Mouse (Mus musculus): ENCODE measurements around the gene Lrrc47. TPM values are rescaled to one million over a fixed set of nuclear protein-coding genes. Genes with fewer than 3 reads are reported as not detected.

Lrrc47 gene
- polyA plus RNA-seq, 1 experiment from 2014 or later: 15.2 TPM

DNA sequence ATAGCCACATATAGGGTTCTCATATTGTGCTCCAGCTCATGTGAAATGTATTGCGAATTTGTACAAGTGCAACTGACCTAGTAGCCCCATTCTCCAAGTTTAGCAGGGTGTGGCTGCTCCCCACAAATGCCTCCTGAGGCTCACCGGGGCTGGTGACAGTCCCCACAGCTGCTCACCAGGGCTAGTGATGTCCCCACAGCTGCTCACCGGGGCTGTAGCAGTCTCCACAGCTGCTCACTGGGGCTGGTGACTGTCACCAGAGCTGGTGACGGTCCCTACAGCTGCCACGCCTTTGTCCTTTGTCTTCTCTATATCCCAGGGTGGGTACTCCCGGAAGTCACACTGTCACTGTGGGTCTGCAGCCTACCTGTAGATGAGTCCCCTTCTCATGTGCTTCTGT lies 5.3 kb upstream of the Lrrc47 start:
- no peak for TF ChIP-seq CTCF (IDR thresholded peaks at IDR 0.05)
- no peak for TF ChIP-seq EP300 (IDR thresholded peaks at IDR 0.05)
- H3K4me3 ChIP-seq (ENCODE audit: low read depth, low read length): no peak overlapping the region
- WGBS: 87% methylated on average over 6 of the region's 6 CpGs
- no peak overlapping the region for H3K27ac ChIP-seq (ENCODE audit: low read length)
- peaks cover 13% of the 10 kb centered on the region; the same call in 1 of the 2 replicates for H3K36me3 ChIP-seq (ENCODE audit: insufficient read depth, low read length)
- no peaks in the 10 kb centered on the region for H3K9me3 ChIP-seq (ENCODE audit: low read length)
- DNase-seq (ENCODE audit: low spot score) (no peak), ATAC-seq (no peak)
- H3K4me1 ChIP-seq (ENCODE audit: insufficient read depth, low read depth, low read length): 0 out of 2 replicates have a peak, but pooled peaks cover 4% of the 10 kb centered on the region
- no peak overlapping the region for H3K9ac ChIP-seq (replicated peaks; ENCODE audit: low read depth)
- H3K4me2 ChIP-seq (replicated peaks; ENCODE audit: low read depth, low read length): no peak overlapping the region
- H3K27me3 ChIP-seq (replicated peaks; ENCODE audit: insufficient read depth, low read length): no peaks in the 10 kb centered on the region

DNA sequence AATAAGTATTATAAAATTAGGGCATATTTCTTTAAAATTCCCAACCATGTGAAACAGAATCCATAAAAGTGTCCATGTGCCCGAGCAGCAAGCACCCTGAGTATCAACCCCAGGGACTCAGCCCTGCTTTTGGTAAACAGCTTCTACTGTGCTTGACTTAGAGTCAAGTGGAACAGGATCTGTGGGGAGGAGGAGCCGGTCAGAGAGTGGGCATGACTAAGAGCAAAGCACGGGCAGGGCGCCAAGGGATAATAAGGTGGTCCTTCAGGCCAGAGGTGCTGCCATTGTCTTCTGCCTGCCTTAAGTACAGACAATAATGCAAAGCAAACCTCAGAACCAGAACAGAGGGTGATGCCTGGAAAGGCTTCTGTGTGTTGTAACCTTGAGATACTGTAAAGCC lies 3.8 kb upstream of the Lrrc47 start:
- no peak for TF ChIP-seq EP300 (IDR thresholded peaks at IDR 0.05)
- no peak for TF ChIP-seq CTCF (IDR thresholded peaks at IDR 0.05)
- DNase-seq (ENCODE audit: low spot score) (peak; percentile 75), ATAC-seq (peak; percentile 68)
- Histone ChIP-seq H3K4me1 (ENCODE audit: insufficient read depth, low read depth, low read length) (peaks cover 7% of the 10 kb centered on the region; the same call in 1 of the 2 replicates), H3K9me3 (ENCODE audit: low read length) (no peaks in the 10 kb centered on the region), H3K9ac (replicated peaks; ENCODE audit: low read depth) (no peak overlapping the region), H3K27ac (ENCODE audit: low read length) (peak overlapping the region; percentile 59), H3K27me3 (replicated peaks; ENCODE audit: insufficient read depth, low read length) (no peaks in the 10 kb centered on the region), H3K36me3 (ENCODE audit: insufficient read depth, low read length) (0 out of 2 replicates have a peak, but pooled peaks cover 4% of the 10 kb centered on the region), H3K4me3 (ENCODE audit: low read depth, low read length) (no peak overlapping the region), H3K4me2 (replicated peaks; ENCODE audit: low read depth, low read length) (no peak overlapping the region)
- WGBS: 38% methylated on average over 4 of the region's 4 CpGs

GRCm38 (mm10) chr4:154010907-154011645 lies 455 bp upstream of the Lrrc47 start:
- peak; percentile 27; the same call in 1 of the 2 replicates for ATAC-seq
- TF ChIP-seq EP300 (IDR thresholded peaks at IDR 0.05) (no peak), CTCF (IDR thresholded peaks at IDR 0.05) (no peak)
- Histone ChIP-seq H3K27ac (ENCODE audit: low read length) (no peak overlapping the region; the same call in 1 of the 2 replicates), H3K4me1 (ENCODE audit: insufficient read depth, low read depth, low read length) (peaks cover 9% of the 10 kb centered on the region; the same call in 1 of the 2 replicates), H3K27me3 (replicated peaks; ENCODE audit: insufficient read depth, low read length) (no peaks in the 10 kb centered on the region), H3K9me3 (ENCODE audit: low read length) (no peaks in the 10 kb centered on the region), H3K36me3 (ENCODE audit: insufficient read depth, low read length) (peaks cover 5% of the 10 kb centered on the region; the same call in 1 of the 2 replicates), H3K4me2 (replicated peaks; ENCODE audit: low read depth, low read length) (peak overlapping the region; percentile 97), H3K4me3 (ENCODE audit: low read depth, low read length) (peak overlapping the region; percentile 97), H3K9ac (replicated peaks; ENCODE audit: low read depth) (peak overlapping the region; percentile 35; the same call in 1 of the 2 replicates)
- no peak for DNase-seq (ENCODE audit: low spot score)
- WGBS: 25% methylated on average over 13 of the region's 13 CpGs

- under 1% methylated on average over 39 of the region's 55 CpGs for WGBS
- Histone ChIP-seq H3K36me3 (ENCODE audit: insufficient read depth, low read length) (peaks cover 7% of the 10 kb centered on the region; the same call in 1 of the 2 replicates), H3K9me3 (ENCODE audit: low read length) (no peaks in the 10 kb centered on the region), H3K27ac (ENCODE audit: low read length) (peak overlapping the region; percentile 58), H3K9ac (replicated peaks; ENCODE audit: low read depth) (peak overlapping the region; percentile 92), H3K27me3 (replicated peaks; ENCODE audit: insufficient read depth, low read length) (no peaks in the 10 kb centered on the region), H3K4me1 (ENCODE audit: insufficient read depth, low read depth, low read length) (peaks cover 9% of the 10 kb centered on the region; the same call in 1 of the 2 replicates), H3K4me3 (ENCODE audit: low read depth, low read length) (peak overlapping the region; percentile 97), H3K4me2 (replicated peaks; ENCODE audit: low read depth, low read length) (peak overlapping the region; percentile 97)
- ATAC-seq: no peak
- no peak for DNase-seq (ENCODE audit: low spot score)
- TF ChIP-seq EP300 (IDR thresholded peaks at IDR 0.05): no peak
- TF ChIP-seq CTCF (IDR thresholded peaks at IDR 0.05): no peak
Observed at GRCm38 (mm10) chr4:154012132-154012882, 776 bp downstream of the Lrrc47 start.

DNA sequence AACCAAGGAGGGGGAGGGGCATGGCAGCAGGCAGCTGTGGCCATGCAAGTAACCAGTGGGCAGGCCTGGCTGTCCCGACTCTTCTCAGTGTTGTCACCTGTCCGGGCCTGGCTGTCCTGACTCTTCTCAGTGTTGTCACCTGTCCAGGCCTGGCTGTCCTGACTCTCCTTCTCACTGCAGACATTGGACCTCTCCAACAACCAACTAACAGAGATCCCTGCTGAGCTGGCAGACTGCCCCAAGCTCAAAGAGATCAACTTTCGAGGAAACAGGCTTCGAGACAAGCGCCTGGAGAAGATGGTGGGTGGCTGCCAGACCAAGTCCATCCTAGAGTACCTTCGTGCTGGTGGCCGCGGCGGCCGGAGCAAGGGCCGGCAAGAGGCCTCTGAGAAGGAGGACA lies 3.9 kb downstream of the Lrrc47 start:
- ATAC-seq: no peak
- TF ChIP-seq EP300 (IDR thresholded peaks at IDR 0.05): no peak
- TF ChIP-seq CTCF (IDR thresholded peaks at IDR 0.05): no peak
- no peak for DNase-seq (ENCODE audit: low spot score)
- H3K9ac ChIP-seq (replicated peaks; ENCODE audit: low read depth): no peak overlapping the region
- peaks cover 9% of the 10 kb centered on the region; the same call in 1 of the 2 replicates for H3K4me1 ChIP-seq (ENCODE audit: insufficient read depth, low read depth, low read length)
- no peaks in the 10 kb centered on the region for H3K9me3 ChIP-seq (ENCODE audit: low read length)
- 89% methylated on average over 11 of the region's 11 CpGs for WGBS
- H3K27me3 ChIP-seq (replicated peaks; ENCODE audit: insufficient read depth, low read length): no peaks in the 10 kb centered on the region
- H3K27ac ChIP-seq (ENCODE audit: low read length): no peak overlapping the region
- H3K36me3 ChIP-seq (ENCODE audit: insufficient read depth, low read length): peaks cover 21% of the 10 kb centered on the region; the same call in 1 of the 2 replicates
- H3K4me3 ChIP-seq (ENCODE audit: low read depth, low read length): no peak overlapping the region
- H3K4me2 ChIP-seq (replicated peaks; ENCODE audit: low read depth, low read length): no peak overlapping the region

- no peaks in the 10 kb centered on the region for H3K27me3 ChIP-seq (replicated peaks; ENCODE audit: insufficient read depth, low read length)
- TF ChIP-seq CTCF (IDR thresholded peaks at IDR 0.05) (peak; percentile 76), EP300 (IDR thresholded peaks at IDR 0.05) (no peak)
- H3K4me1 ChIP-seq (ENCODE audit: insufficient read depth, low read depth, low read length): peaks cover 9% of the 10 kb centered on the region
- DNase-seq (ENCODE audit: low spot score) (peak; percentile 52), ATAC-seq (no peak)
- no peak overlapping the region for H3K4me3 ChIP-seq (ENCODE audit: low read depth, low read length)
- no peak overlapping the region for H3K4me2 ChIP-seq (replicated peaks; ENCODE audit: low read depth, low read length)
- no peak overlapping the region for H3K9ac ChIP-seq (replicated peaks; ENCODE audit: low read depth)
- H3K36me3 ChIP-seq (ENCODE audit: insufficient read depth, low read length): peaks cover 34% of the 10 kb centered on the region; the same call in 1 of the 2 replicates
- WGBS: 65% methylated on average over 7 of the region's 7 CpGs
- H3K27ac ChIP-seq (ENCODE audit: low read length): no peak overlapping the region
- no peaks in the 10 kb centered on the region for H3K9me3 ChIP-seq (ENCODE audit: low read length)
Observed at GRCm38 (mm10) chr4:154019571-154019970, 8.0 kb downstream of the Lrrc47 start.

Data from lung, postnatal 0 days (tissue).